Mouse (Mus musculus): ENCODE data around the gene Atp4a. TPM values are rescaled to one million over a fixed set of nuclear protein-coding genes. Genes with fewer than 3 reads are reported as not detected.

Atp4a gene
- polyA plus RNA-seq, 1 experiment: not detected

GRCm38 (mm10) chr7:30678263-30678975, 33.6 kb upstream of the Atp4a start:
- Histone ChIP-seq H3K36me3 (ENCODE audit: control insufficient read depth, insufficient read depth) (no peaks in the 10 kb centered on the region), H3K79me3 (ENCODE audit: low read depth) (no peaks in the 10 kb centered on the region), H3K4me3 (ENCODE audit: insufficient read depth, poor library complexity, severe bottlenecking) (no peak overlapping the region), H3K79me2 (ENCODE audit: control insufficient read depth, insufficient read depth) (no peaks in the 10 kb centered on the region), H3ac (ENCODE audit: control insufficient read depth, insufficient read length, low read depth) (no peak overlapping the region), H3K27me3 (ENCODE audit: control insufficient read depth, insufficient read depth, insufficient read length) (peaks cover 28% of the 10 kb centered on the region)
- TF ChIP-seq USF1 (IDR thresholded peaks at IDR 0.05; ENCODE audit: low read depth) (no peak), FOSL1 (IDR thresholded peaks at IDR 0.05; ENCODE audit: insufficient read depth, low read length, poor library complexity, severe bottlenecking) (no peak), MAX (IDR thresholded peaks at IDR 0.05) (no peak), MYOG (IDR thresholded peaks at IDR 0.05; ENCODE audit: control insufficient read depth, extremely low read depth, insufficient read length) (no peak), MYOD1 (IDR thresholded peaks at IDR 0.05; ENCODE audit: control insufficient read depth, insufficient read length, low read depth) (no peak), CEBPB (IDR thresholded peaks at IDR 0.05; ENCODE audit: low read depth) (no peak), CTCF (IDR thresholded peaks at IDR 0.05; ENCODE audit: control insufficient read depth, insufficient read depth, insufficient read length) (no peak)

- H3K79me2 ChIP-seq (ENCODE audit: control insufficient read depth, insufficient read depth): no peaks in the 10 kb centered on the region
- peaks cover 14% of the 10 kb centered on the region for H3K27me3 ChIP-seq (ENCODE audit: control insufficient read depth, insufficient read depth, insufficient read length)
- H3K36me3 ChIP-seq (ENCODE audit: control insufficient read depth, insufficient read depth): no peaks in the 10 kb centered on the region
- H3K4me3 ChIP-seq (ENCODE audit: insufficient read depth, poor library complexity, severe bottlenecking): no peak overlapping the region
- no peak for TF ChIP-seq MYOG (IDR thresholded peaks at IDR 0.05; ENCODE audit: control insufficient read depth, extremely low read depth, insufficient read length)
- TF ChIP-seq FOSL1 (IDR thresholded peaks at IDR 0.05; ENCODE audit: insufficient read depth, low read length, poor library complexity, severe bottlenecking): no peak
- TF ChIP-seq MAX (IDR thresholded peaks at IDR 0.05): no peak
- TF ChIP-seq CEBPB (IDR thresholded peaks at IDR 0.05; ENCODE audit: low read depth): no peak
- TF ChIP-seq CTCF (IDR thresholded peaks at IDR 0.05; ENCODE audit: control insufficient read depth, insufficient read depth, insufficient read length): no peak
- TF ChIP-seq USF1 (IDR thresholded peaks at IDR 0.05; ENCODE audit: low read depth): no peak
- TF ChIP-seq MYOD1 (IDR thresholded peaks at IDR 0.05; ENCODE audit: control insufficient read depth, insufficient read length, low read depth): no peak
- H3ac ChIP-seq (ENCODE audit: control insufficient read depth, insufficient read length, low read depth): no peak overlapping the region
- no peaks in the 10 kb centered on the region for H3K79me3 ChIP-seq (ENCODE audit: low read depth)
These were observed 30.1 kb upstream of the Atp4a start for GRCm38 (mm10) chr7:30681897-30682296.

- H3K27me3 ChIP-seq (ENCODE audit: control insufficient read depth, insufficient read depth, insufficient read length): peaks cover 23% of the 10 kb centered on the region
- H3K79me3 ChIP-seq (ENCODE audit: low read depth): no peaks in the 10 kb centered on the region
- H3K79me2 ChIP-seq (ENCODE audit: control insufficient read depth, insufficient read depth): no peaks in the 10 kb centered on the region
- no peak for TF ChIP-seq FOSL1 (IDR thresholded peaks at IDR 0.05; ENCODE audit: insufficient read depth, low read length, poor library complexity, severe bottlenecking)
- TF ChIP-seq MYOG (IDR thresholded peaks at IDR 0.05; ENCODE audit: control insufficient read depth, extremely low read depth, insufficient read length): no peak
- no peak for TF ChIP-seq CEBPB (IDR thresholded peaks at IDR 0.05; ENCODE audit: low read depth)
- TF ChIP-seq MAX (IDR thresholded peaks at IDR 0.05): no peak
- no peak for TF ChIP-seq MYOD1 (IDR thresholded peaks at IDR 0.05; ENCODE audit: control insufficient read depth, insufficient read length, low read depth)
- no peak for TF ChIP-seq USF1 (IDR thresholded peaks at IDR 0.05; ENCODE audit: low read depth)
- no peak for TF ChIP-seq CTCF (IDR thresholded peaks at IDR 0.05; ENCODE audit: control insufficient read depth, insufficient read depth, insufficient read length)
- H3K4me3 ChIP-seq (ENCODE audit: insufficient read depth, poor library complexity, severe bottlenecking): no peak overlapping the region
- no peaks in the 10 kb centered on the region for H3K36me3 ChIP-seq (ENCODE audit: control insufficient read depth, insufficient read depth)
- no peak overlapping the region for H3ac ChIP-seq (ENCODE audit: control insufficient read depth, insufficient read length, low read depth)
These were observed 28.6 kb upstream of the Atp4a start for GRCm38 (mm10) chr7:30683425-30683824.

GRCm38 (mm10) chr7:30688325-30688724, 23.7 kb upstream of the Atp4a start:
- H3ac ChIP-seq (ENCODE audit: control insufficient read depth, insufficient read length, low read depth): no peak overlapping the region
- peaks cover 13% of the 10 kb centered on the region for H3K27me3 ChIP-seq (ENCODE audit: control insufficient read depth, insufficient read depth, insufficient read length)
- TF ChIP-seq MYOG (IDR thresholded peaks at IDR 0.05; ENCODE audit: control insufficient read depth, extremely low read depth, insufficient read length): no peak
- no peak for TF ChIP-seq CEBPB (IDR thresholded peaks at IDR 0.05; ENCODE audit: low read depth)
- TF ChIP-seq CTCF (IDR thresholded peaks at IDR 0.05; ENCODE audit: control insufficient read depth, insufficient read depth, insufficient read length): no peak
- TF ChIP-seq MYOD1 (IDR thresholded peaks at IDR 0.05; ENCODE audit: control insufficient read depth, insufficient read length, low read depth): no peak
- TF ChIP-seq MAX (IDR thresholded peaks at IDR 0.05): no peak
- no peak for TF ChIP-seq FOSL1 (IDR thresholded peaks at IDR 0.05; ENCODE audit: insufficient read depth, low read length, poor library complexity, severe bottlenecking)
- TF ChIP-seq USF1 (IDR thresholded peaks at IDR 0.05; ENCODE audit: low read depth): no peak
- H3K79me3 ChIP-seq (ENCODE audit: low read depth): no peaks in the 10 kb centered on the region
- H3K36me3 ChIP-seq (ENCODE audit: control insufficient read depth, insufficient read depth): no peaks in the 10 kb centered on the region
- H3K4me3 ChIP-seq (ENCODE audit: insufficient read depth, poor library complexity, severe bottlenecking): no peak overlapping the region
- no peaks in the 10 kb centered on the region for H3K79me2 ChIP-seq (ENCODE audit: control insufficient read depth, insufficient read depth)

GRCm38 (mm10) chr7:30698101-30698500, 13.9 kb upstream of the Atp4a start:
- TF ChIP-seq MAX (IDR thresholded peaks at IDR 0.05) (no peak), MYOG (IDR thresholded peaks at IDR 0.05; ENCODE audit: control insufficient read depth, extremely low read depth, insufficient read length) (no peak), FOSL1 (IDR thresholded peaks at IDR 0.05; ENCODE audit: insufficient read depth, low read length, poor library complexity, severe bottlenecking) (no peak), CEBPB (IDR thresholded peaks at IDR 0.05; ENCODE audit: low read depth) (no peak), USF1 (IDR thresholded peaks at IDR 0.05; ENCODE audit: low read depth) (no peak)
- no peak overlapping the region for H3ac ChIP-seq (ENCODE audit: control insufficient read depth, insufficient read length, low read depth)

More at GRCm38 (mm10) chr7:30698101-30698500, 13.9 kb upstream of the Atp4a start:
- Histone ChIP-seq H3K79me3 (ENCODE audit: low read depth) (no peaks in the 10 kb centered on the region), H3K4me3 (ENCODE audit: insufficient read depth, poor library complexity, severe bottlenecking) (no peak overlapping the region), H3K36me3 (ENCODE audit: control insufficient read depth, insufficient read depth) (no peaks in the 10 kb centered on the region), H3K79me2 (ENCODE audit: control insufficient read depth, insufficient read depth) (no peaks in the 10 kb centered on the region), H3K27me3 (ENCODE audit: control insufficient read depth, insufficient read depth, insufficient read length) (no peaks in the 10 kb centered on the region)
